Mouse (Mus musculus): ENCODE measurements around the gene Sik2. TPM values are rescaled to one million over a fixed set of nuclear protein-coding genes. Genes with fewer than 3 reads are reported as not detected.

The Sik2 gene
- polyA plus RNA-seq, 1 experiment, result 22.4 TPM

- no peak for DNase-seq (ENCODE audit: extremely low spot score in 1 of 2, low spot score in 1 of 2)
Observed at GRCm38 (mm10) chr9:50847606-50848368, 161.1 kb downstream of the Sik2 start.

- DNase-seq (ENCODE audit: extremely low spot score in 1 of 2, low spot score in 1 of 2), result no peak
Observed at GRCm38 (mm10) chr9:50847133-50847532, 161.7 kb downstream of the Sik2 start.

GRCm38 (mm10) chr9:50845547-50845946 lies 163.3 kb downstream of the Sik2 start:
- no peak for DNase-seq (ENCODE audit: extremely low spot score in 1 of 2, low spot score in 1 of 2)

GRCm38 (mm10) chr9:50845081-50845480 lies 163.8 kb downstream of the Sik2 start, which contains the start of gene Ppp2r1b:
TSS of gene Ppp2r1b (plus strand) at chr9:50845301.
- DNase-seq (ENCODE audit: extremely low spot score in 1 of 2, low spot score in 1 of 2), result no peak

Other genes with a start within 250 kb of the Sik2 start
- 5.5 and 6.2 TPM in 2 replicates for gene Fdxacb1, start 240.8 kb downstream of the Sik2 start, polyA plus RNA-seq (2012; rRNA removed)
- gene Alg9, start 234.1 kb downstream of the Sik2 start, polyA plus RNA-seq (2012; rRNA removed), result 22.5 and 23.5 TPM in 2 replicates
- 80.4 and 90.8 TPM in 2 replicates for gene 1110032A03Rik, start 233.6 kb downstream of the Sik2 start, polyA plus RNA-seq (2012; rRNA removed)
- gene Ppp2r1b, start 163.8 kb downstream of the Sik2 start, polyA plus RNA-seq (2012; rRNA removed), result 14.0 and 16.8 TPM in 2 replicates
- not detected in 2 replicates for gene Btg4, start 51.8 kb upstream of the Sik2 start, polyA plus RNA-seq (2012; rRNA removed)
- gene Layn, start 68.0 kb upstream of the Sik2 start, polyA plus RNA-seq (2012; rRNA removed), result 3.9 and 4.8 TPM in 2 replicates
- gene 4833427G06Rik, start 93.0 kb upstream of the Sik2 start, polyA plus RNA-seq (2012; rRNA removed), result not detected in 2 replicates
- 0.02 TPM in 1 of 2 replicates, not detected in the other for gene Gm32742, start 156.4 kb upstream of the Sik2 start, polyA plus RNA-seq (2012; rRNA removed)
- 0.22 and 0.23 TPM in 2 replicates for gene Pou2af1, start 204.6 kb upstream of the Sik2 start, polyA plus RNA-seq (2012; rRNA removed)

Measured in frontal cortex, adult 2 months (tissue).